Mouse (Mus musculus) lung, postnatal 0 days (tissue): ENCODE measurements around the gene Med13. TPM values are rescaled to one million over a fixed set of nuclear protein-coding genes. Genes with fewer than 3 reads are reported as not detected.

Source experiments
- ATAC-seq: fragments of 200-750 bp; cut with Nextera tagmentation; 2 replicates; pipeline ENCODE4 v1.8.0; 2017; ENCODE audit warnings: moderate library complexity
- DNase-seq: peaks from one replicate; pipeline ENCODE4 v3.0.0-alpha.2; 2016; ENCODE audit warnings: low spot score
- H3K27ac ChIP-seq: fragments of 300-500 bp; sonication (generic); 2 replicates; pipeline ENCODE4 v1.5.1; 2014; ENCODE audit warnings: antibody characterized with exemption, mild to moderate bottlenecking, low read length, mixed read lengths
- H3K27me3 ChIP-seq: fragments of 300-500 bp; sonication (generic); replicated peaks from 2 replicates; pipeline ENCODE4 v1.6.1; 2014; ENCODE audit warnings: low read length, mixed read lengths; ENCODE audit not compliant: insufficient read depth
- H3K36me3 ChIP-seq: fragments of 300-500 bp; sonication (generic); 2 replicates; pipeline ENCODE4 v1.6.1; 2014; ENCODE audit warnings: low read length, mixed read lengths; ENCODE audit not compliant: insufficient read depth
- H3K4me1 ChIP-seq: fragments of 300-500 bp; sonication (generic); 2 replicates; pipeline ENCODE4 v1.6.1; 2014; ENCODE audit warnings: antibody characterized with exemption, low read depth, low read length, mixed read lengths; ENCODE audit not compliant: insufficient read depth
- H3K4me2 ChIP-seq: fragments of 300-500 bp; sonication (generic); replicated peaks from 2 replicates; pipeline ENCODE4 v1.6.1; 2014; ENCODE audit warnings: low read depth, mild to moderate bottlenecking, low read length, moderate library complexity, mixed read lengths
- H3K4me3 ChIP-seq: fragments of 300-500 bp; sonication (generic); 2 replicates; pipeline ENCODE4 v1.5.1; 2014; ENCODE audit warnings: low read depth, low read length
- H3K9ac ChIP-seq: fragments of 300-500 bp; sonication (generic); replicated peaks from 2 replicates; pipeline ENCODE4 v1.6.1; 2014; ENCODE audit warnings: low read depth, mild to moderate bottlenecking
- H3K9me3 ChIP-seq: fragments of 300-500 bp; sonication (generic); 2 replicates; pipeline ENCODE4 v1.6.1; 2016; ENCODE audit warnings: low read length, mixed read lengths
- CTCF ChIP-seq: IDR thresholded peaks from 2 replicates; pipeline ENCODE4 v1.5.1; 2016; ENCODE audit warnings: antibody characterized with exemption, mild to moderate bottlenecking
- EP300 ChIP-seq: IDR thresholded peaks from 2 replicates; pipeline ENCODE4 v1.6.1; 2016; ENCODE audit warnings: antibody characterized with exemption, mild to moderate bottlenecking, control low read depth
- WGBS: fragments of 180-500 bp; shearing (Covaris S2); extraction: QIAGEN DNeasy Blood & Tissue Kit; methylation state at CpG from one replicate; pipeline ENCODE4 v1.1.7; 2014; 5-methylcytosine and 5-hydroxymethylcytosine counted together
- polyA plus RNA-seq: library from polyadenylated mRNA; unstranded; fragments of >200 nt; fragmentation: Nextera tagmentation; extraction: Ambion mirVana; gene quantifications from 2 replicates; pipeline ENCODE4 v1.2.1, GENCODE M21; 2015

Gene Med13
- polyA plus RNA-seq = 5.8 and 7.9 TPM in 2 replicates

DNA sequence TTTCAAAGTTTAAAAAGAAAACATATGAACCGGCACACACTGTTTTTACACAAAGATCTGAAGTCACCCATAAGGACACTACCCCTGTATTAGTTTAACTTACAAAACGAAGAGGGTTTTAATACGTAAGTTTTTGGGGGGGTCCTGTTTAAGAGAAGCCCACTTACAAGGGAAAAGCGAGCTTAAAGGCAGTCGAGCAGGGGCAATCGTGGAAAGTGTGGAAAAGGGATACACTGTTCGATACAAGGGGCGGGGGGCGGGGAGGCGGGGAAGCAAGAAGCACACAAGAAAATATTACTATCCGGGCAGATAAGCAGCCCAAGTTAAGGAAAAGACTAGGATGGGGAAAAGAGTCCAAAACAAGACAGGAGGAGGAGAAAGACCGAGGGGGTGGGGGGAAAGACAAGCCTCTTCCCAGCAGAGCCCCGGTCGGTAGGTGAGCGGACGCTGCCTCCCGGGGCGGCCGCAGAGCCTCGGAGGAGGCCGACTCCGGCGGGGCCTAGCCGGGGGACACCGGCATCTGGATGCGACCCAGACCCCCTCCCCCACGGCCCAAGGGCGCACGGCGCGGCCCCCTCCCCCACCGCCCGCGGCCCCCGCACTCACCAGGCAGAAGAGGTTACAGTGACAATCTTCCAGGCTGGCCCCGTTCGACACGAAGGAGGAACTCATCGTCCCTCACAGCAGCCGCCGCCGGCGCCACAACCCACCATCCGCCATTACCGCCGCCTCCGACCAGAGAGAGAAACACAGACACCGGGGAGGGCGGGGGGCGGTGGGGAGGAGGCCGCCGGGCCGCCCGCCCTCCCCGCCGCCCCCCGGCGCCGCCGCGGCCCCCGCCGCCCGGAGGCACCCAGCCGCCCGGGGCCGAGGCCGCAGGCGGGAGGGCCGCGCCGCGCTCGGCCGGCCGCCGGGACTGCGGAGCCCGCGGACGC lies at the start of gene Med13:
Gene Med13 (minus strand): TSS at position 749 of the 935 bp plus-strand sequence.
- no peak for TF ChIP-seq CTCF
- TF ChIP-seq EP300 = no peak
- H3K27ac ChIP-seq = peak within 1 kb of the TSS; percentile 96
- no peaks in the 10 kb centered on the region; the same call in 1 of the 2 replicates for H3K36me3 ChIP-seq
- no peaks in the 10 kb centered on the region for H3K27me3 ChIP-seq
- peak; percentile 62 for DNase-seq
- H3K4me2 ChIP-seq = peak within 1 kb of the TSS; percentile 70
- peak; percentile 48 for ATAC-seq
- H3K9ac ChIP-seq = peak within 1 kb of the TSS; percentile 87
- WGBS = under 1% methylated on average over 62 of the region's 81 CpGs
- H3K9me3 ChIP-seq = no peaks in the 10 kb centered on the region
- H3K4me1 ChIP-seq = peaks cover 8% of the 10 kb centered on the region; the same call in 1 of the 2 replicates
- peak within 1 kb of the TSS; percentile 77 for H3K4me3 ChIP-seq

DNA sequence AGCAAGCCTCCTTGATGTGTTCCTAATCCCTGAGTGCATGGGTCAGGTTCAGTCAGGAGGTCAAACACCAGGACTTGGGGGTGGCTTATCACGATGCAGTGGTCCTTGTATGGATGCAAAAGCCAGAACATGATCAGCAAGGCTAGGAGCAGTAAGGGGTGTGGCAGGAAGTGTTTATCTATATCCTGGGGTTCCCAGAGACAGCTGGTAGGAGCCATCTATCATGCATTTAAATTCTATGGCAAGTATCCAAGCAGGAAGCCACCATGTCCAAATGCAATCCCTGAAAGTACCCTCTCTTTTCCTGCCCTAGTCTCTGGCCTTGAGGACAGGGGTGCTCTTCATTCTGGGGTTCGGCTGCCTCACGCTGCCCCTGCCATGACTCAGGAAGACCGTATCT lies 47.2 kb upstream of the Med13 start:
- WGBS = 51% methylated on average over 4 of the region's 4 CpGs
- Histone ChIP-seq H3K4me2 (no peak overlapping the region), H3K9me3 (no peaks in the 10 kb centered on the region), H3K36me3 (no peaks in the 10 kb centered on the region), H3K27ac (no peak overlapping the region), H3K4me1 (no peaks in the 10 kb centered on the region), H3K27me3 (no peaks in the 10 kb centered on the region), H3K9ac (no peak overlapping the region), H3K4me3 (no peak overlapping the region)
- TF ChIP-seq EP300 (no peak), CTCF (no peak)
- peak; percentile 11 for DNase-seq
- ATAC-seq = no peak

DNA sequence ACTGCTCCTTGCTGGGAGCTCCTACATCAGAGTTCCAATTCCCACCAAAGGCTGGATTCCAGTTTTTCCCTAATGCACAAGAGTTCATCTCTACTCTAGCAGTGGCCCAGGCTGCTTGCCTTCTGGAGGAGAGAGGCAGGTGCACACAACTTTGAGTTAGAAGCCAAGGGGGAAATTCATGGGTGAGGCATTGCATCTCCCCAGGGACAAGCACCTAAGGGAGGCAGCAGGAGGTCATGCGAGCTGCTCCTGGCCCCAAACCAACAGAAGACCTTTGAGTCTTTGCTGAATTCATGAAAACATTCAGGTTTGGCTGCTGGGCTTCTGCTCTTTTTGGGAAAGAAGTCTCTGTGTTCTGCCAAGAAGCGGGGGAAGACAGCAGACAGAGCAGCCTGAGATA lies 46.4 kb upstream of the Med13 start:
- H3K9ac ChIP-seq = no peak overlapping the region
- ATAC-seq (no peak), DNase-seq (no peak)
- no peak for TF ChIP-seq EP300
- no peak for TF ChIP-seq CTCF
- WGBS = 80% methylated on average over 2 of the region's 2 CpGs
- no peak overlapping the region for H3K4me2 ChIP-seq
- no peaks in the 10 kb centered on the region for H3K27me3 ChIP-seq
- no peaks in the 10 kb centered on the region for H3K9me3 ChIP-seq
- no peaks in the 10 kb centered on the region for H3K4me1 ChIP-seq
- no peak overlapping the region for H3K4me3 ChIP-seq
- H3K36me3 ChIP-seq = no peaks in the 10 kb centered on the region
- no peak overlapping the region for H3K27ac ChIP-seq

DNA sequence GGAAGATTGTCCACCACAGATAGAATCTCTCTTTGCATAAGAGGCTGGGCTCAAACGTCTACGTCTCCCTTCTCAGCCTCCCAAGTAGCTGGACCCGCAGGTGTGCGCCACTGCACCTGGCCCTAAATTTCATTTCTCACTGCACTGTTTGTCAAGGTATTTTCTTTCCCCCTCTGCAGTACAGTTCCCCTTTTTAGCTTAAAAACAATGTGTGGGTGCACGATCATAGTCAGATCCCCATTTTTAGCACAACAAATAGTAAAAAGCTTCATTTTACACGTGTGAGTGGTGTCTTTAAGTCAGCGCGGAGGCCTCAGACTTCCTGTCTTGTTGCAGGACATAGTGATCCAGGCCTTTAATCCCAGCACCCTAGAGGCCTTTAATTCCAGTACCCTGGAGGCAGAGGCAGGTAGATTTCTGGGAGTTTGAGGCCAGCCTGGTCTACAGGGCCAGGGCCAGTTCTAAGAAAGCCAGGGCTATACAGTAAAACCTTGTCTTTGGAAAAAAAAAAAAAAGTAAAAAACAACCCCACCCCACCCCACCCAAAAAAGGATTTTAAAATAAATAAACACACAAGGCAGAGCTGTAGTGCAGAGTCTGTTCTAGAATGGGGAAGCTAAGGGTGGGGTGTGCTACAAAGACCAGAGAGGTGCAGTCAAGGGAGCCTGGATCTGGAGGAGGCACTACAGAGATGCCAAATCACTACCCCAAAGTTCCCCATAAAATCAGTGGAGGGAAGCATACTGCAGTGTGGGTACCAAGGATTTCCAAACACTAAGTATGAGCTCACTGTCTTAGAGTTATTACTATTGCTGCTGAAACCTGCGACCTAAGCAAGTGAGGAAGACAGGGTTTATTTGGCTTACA lies 42.1 kb upstream of the Med13 start:
- 76% methylated on average over 9 of the region's 9 CpGs for WGBS
- H3K9me3 ChIP-seq = no peaks in the 10 kb centered on the region
- ATAC-seq = no peak

DNA sequence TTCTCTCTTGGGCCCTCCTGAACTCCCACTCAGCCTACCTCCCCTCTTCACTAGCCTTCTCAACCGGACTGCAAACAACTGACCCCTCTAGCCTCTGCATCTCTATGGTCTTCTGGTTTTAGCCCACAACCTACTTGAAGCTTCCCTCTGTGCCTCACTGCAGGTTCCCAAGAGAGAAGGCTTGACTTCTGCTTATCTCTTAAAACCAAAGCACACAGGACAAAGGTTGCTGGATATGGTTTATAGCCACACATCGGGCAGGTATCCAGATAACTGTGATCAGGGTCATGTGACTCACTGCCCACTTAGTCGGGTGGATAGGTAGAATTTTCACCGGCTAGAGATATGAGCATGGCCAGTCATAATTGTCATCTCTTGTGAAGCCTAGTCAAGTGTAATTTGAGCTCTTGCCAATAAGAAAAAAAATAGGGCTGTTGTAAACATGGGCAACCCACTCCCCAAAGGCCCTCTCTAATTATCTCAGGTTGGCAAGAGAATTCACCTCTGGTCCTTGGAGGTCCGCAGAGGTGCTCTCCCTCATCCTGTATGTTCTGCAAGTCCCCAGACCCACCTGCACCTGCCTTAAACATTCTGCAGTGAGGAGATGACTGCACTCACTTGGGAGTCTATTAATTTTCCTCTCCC lies 39.7 kb upstream of the Med13 start:
- no peak for ATAC-seq
- Histone ChIP-seq H3K27me3 (no peaks in the 10 kb centered on the region), H3K9ac (no peak overlapping the region), H3K4me1 (no peaks in the 10 kb centered on the region), H3K36me3 (no peaks in the 10 kb centered on the region), H3K4me3 (no peak overlapping the region), H3K27ac (no peak overlapping the region), H3K9me3 (no peaks in the 10 kb centered on the region), H3K4me2 (no peak overlapping the region)
- 50% methylated on average over 5 of the region's 5 CpGs for WGBS
- DNase-seq = no peak
- TF ChIP-seq EP300 = no peak
- no peak for TF ChIP-seq CTCF

More for the DNA sequence above, 42.1 kb upstream of the Med13 start:
- no peak for DNase-seq
- Histone ChIP-seq H3K27me3 (no peaks in the 10 kb centered on the region), H3K36me3 (no peaks in the 10 kb centered on the region), H3K9ac (no peak overlapping the region), H3K4me3 (no peak overlapping the region), H3K4me2 (no peak overlapping the region), H3K27ac (no peak overlapping the region), H3K4me1 (no peaks in the 10 kb centered on the region)
- TF ChIP-seq CTCF (no peak), EP300 (no peak)
